20 mouse cellular contexts compared by ENCODE assay signal in genomic region chr2:74207440-74207839, GRCm38 (mm10).
DNase-seq lines count a peak whose midpoint lies in the region; ATAC-seq and TF ChIP-seq lines count a peak whose summit lies in the region.
"Had no signal": no experiment of that assay in that cellular context is flagged by ENCODE, and none has a peak within 500 bp of the region (broad histone marks: within the 10 kb centered on the region; RNA-seq: fewer than 3 reads in every experiment).

No protein-coding gene starts in this region.

- 0 out of 2 replicates have a peak overlapping the region, but pooled peaks have one; percentile 31 for H3K4me3 ChIP-seq in heart, embryonic 10.5 days
- no peak overlapping the region for H3K4me3 ChIP-seq in hindbrain, embryonic 12.5 days
- no peak overlapping the region for H3K4me3 ChIP-seq in hindbrain, embryonic 16.5 days (ENCODE audit: low read length)
- no peak overlapping the region for H3K4me3 ChIP-seq in thymus, adult 2 months (ENCODE audit: control insufficient read depth, insufficient read depth, low read length)
- H3K4me3 ChIP-seq: embryonic facial prominence, embryonic 15.5 days; hindbrain, embryonic 10.5 days; limb, embryonic 13.5 days; liver, embryonic 15.5 days; midbrain, embryonic 12.5 days; myocyte had no signal

- TF ChIP-seq POLR2A in thymus, adult 2 months (IDR thresholded peaks at IDR 0.05; ENCODE audit: control insufficient read depth, extremely low read depth, insufficient read depth, low read length, poor library complexity), result no peak

- no peak for ATAC-seq in hindbrain, embryonic 12.5 days (ENCODE audit: low FRiP score)
- no peak for ATAC-seq in hindbrain, embryonic 16.5 days
- ATAC-seq: lung, postnatal 0 days had no signal

- no peaks in the 10 kb centered on the region for H3K36me3 ChIP-seq in heart, embryonic 10.5 days
- H3K36me3 ChIP-seq in hindbrain, embryonic 12.5 days, result no peaks in the 10 kb centered on the region
- no peaks in the 10 kb centered on the region for H3K36me3 ChIP-seq in hindbrain, embryonic 16.5 days (ENCODE audit: control insufficient read depth, insufficient read depth, low read length)
- H3K36me3 ChIP-seq in thymus, adult 2 months (ENCODE audit: control insufficient read depth, insufficient read depth, low read length), result no peaks in the 10 kb centered on the region
- H3K36me3 ChIP-seq: embryonic facial prominence, embryonic 15.5 days; hindbrain, embryonic 10.5 days; limb, embryonic 13.5 days; liver, embryonic 15.5 days; midbrain, embryonic 12.5 days had no signal

- H3K4me2 ChIP-seq in hindbrain, embryonic 12.5 days (replicated peaks), result no peak overlapping the region
- no peak overlapping the region for H3K4me2 ChIP-seq in hindbrain, embryonic 16.5 days (ENCODE audit: low read length)
- H3K4me2 ChIP-seq: embryonic facial prominence, embryonic 15.5 days; limb, embryonic 13.5 days; liver, embryonic 15.5 days; midbrain, embryonic 12.5 days had no signal

- DNase-seq in heart, embryonic 10.5 days (ENCODE audit: low spot score), result no peak
- DNase-seq in heart, adult 9 months (ENCODE audit: low spot score in 2 of 2), result no peak
- DNase-seq in thymus, postnatal 4 days, result peak; percentile 8
- no peak for DNase-seq in thymus, adult 2 months
- no peak for DNase-seq in gastrocnemius, postnatal 14 days
- no peak for DNase-seq in yolk sac, embryonic 10.5 days (ENCODE audit: low spot score)
- DNase-seq: adrenal gland, postnatal 14 days; cerebellum, adult 18-20 months; cerebellum, postnatal 36 days had no signal

- H3K27ac ChIP-seq in heart, embryonic 10.5 days, result peak overlapping the region; percentile 49; the same call in 1 of the 2 replicates
- peak overlapping the region; percentile 12; the same call in 1 of the 2 replicates for H3K27ac ChIP-seq in hindbrain, embryonic 12.5 days
- no peak overlapping the region for H3K27ac ChIP-seq in hindbrain, embryonic 16.5 days (ENCODE audit: low read depth, low read length)
- H3K27ac ChIP-seq in thymus, adult 2 months (ENCODE audit: control insufficient read depth, insufficient read depth, low read length), result no peak overlapping the region
- H3K27ac ChIP-seq: embryonic facial prominence, embryonic 15.5 days; hindbrain, embryonic 10.5 days; kidney, postnatal 0 days; limb, embryonic 13.5 days; liver, embryonic 15.5 days; midbrain, embryonic 12.5 days had no signal

- H3K9me3 ChIP-seq in heart, embryonic 10.5 days, result no peaks in the 10 kb centered on the region
- H3K9me3 ChIP-seq in hindbrain, embryonic 12.5 days (replicated peaks), result 0 out of 2 replicates have a peak, but pooled peaks cover 3% of the 10 kb centered on the region
- H3K9me3 ChIP-seq in hindbrain, embryonic 16.5 days (ENCODE audit: control insufficient read depth, low read length), result no peaks in the 10 kb centered on the region
- H3K9me3 ChIP-seq: embryonic facial prominence, embryonic 15.5 days; hindbrain, embryonic 10.5 days; limb, embryonic 13.5 days; liver, embryonic 15.5 days; midbrain, embryonic 12.5 days had no signal

- H3K4me1 ChIP-seq in heart, embryonic 10.5 days, result peaks cover 20% of the 10 kb centered on the region
- peaks cover 20% of the 10 kb centered on the region for H3K4me1 ChIP-seq in hindbrain, embryonic 12.5 days
- no peaks in the 10 kb centered on the region; the same call in none of the 2 replicates for H3K4me1 ChIP-seq in hindbrain, embryonic 16.5 days (ENCODE audit: control insufficient read depth, insufficient read depth, low read depth, low read length)
- no peaks in the 10 kb centered on the region for H3K4me1 ChIP-seq in thymus, adult 2 months (replicated peaks; ENCODE audit: control insufficient read depth, insufficient read depth, low read length)
- H3K4me1 ChIP-seq: liver, embryonic 15.5 days had no signal

- TF ChIP-seq CTCF in thymus, adult 2 months (IDR thresholded peaks at IDR 0.05; ENCODE audit: borderline replicate concordance, control insufficient read depth, extremely low read depth, insufficient read depth, low read length, poor library complexity), result no peak

- intact Hi-C loops in gastrocnemius, postnatal 14 days (cut with DNase I; ENCODE audit: low total_unique reads), result no loop called here

- no peak overlapping the region for H3K9ac ChIP-seq in hindbrain, embryonic 12.5 days
- no peak overlapping the region for H3K9ac ChIP-seq in hindbrain, embryonic 16.5 days (ENCODE audit: low read depth, low read length)
- H3K9ac ChIP-seq: embryonic facial prominence, embryonic 15.5 days; limb, embryonic 13.5 days; liver, embryonic 15.5 days; midbrain, embryonic 12.5 days had no signal

- WGBS in heart, embryonic 10.5 days, result 16% methylated on average over 10 of the region's 10 CpGs
- 56% methylated on average over 10 of the region's 10 CpGs for WGBS in hindbrain, embryonic 12.5 days
- 48% methylated on average over 10 of the region's 10 CpGs for WGBS in hindbrain, embryonic 16.5 days
- WGBS in thymus, adult 2 months, result 58% methylated on average over 10 of the region's 10 CpGs

- no peaks in the 10 kb centered on the region for H3K27me3 ChIP-seq in heart, embryonic 10.5 days (ENCODE audit: insufficient read depth, poor library complexity, severe bottlenecking)
- no peaks in the 10 kb centered on the region for H3K27me3 ChIP-seq in hindbrain, embryonic 12.5 days
- H3K27me3 ChIP-seq in hindbrain, embryonic 16.5 days (replicated peaks; ENCODE audit: control insufficient read depth, insufficient read depth, low read length), result no peaks in the 10 kb centered on the region
- no peaks in the 10 kb centered on the region for H3K27me3 ChIP-seq in thymus, adult 2 months (ENCODE audit: control insufficient read depth, insufficient read depth, low read length)
- H3K27me3 ChIP-seq: CH12.LX; embryonic facial prominence, embryonic 15.5 days; limb, embryonic 13.5 days; liver, embryonic 15.5 days; midbrain, embryonic 12.5 days had no signal

Comparison
In these comparisons a context has a peak if more than half of its experiments do, and no peak if none do; other contexts are left out.
1. H3K27ac ChIP-seq: peak in heart, embryonic 10.5 days (single experiment) and hindbrain, embryonic 12.5 days (single experiment); none in hindbrain, embryonic 16.5 days (single experiment) and thymus, adult 2 months (single experiment).